Mouse (Mus musculus): ENCODE data around the gene Kansl1. TPM values are rescaled to one million over a fixed set of nuclear protein-coding genes. Genes with fewer than 3 reads are reported as not detected.

Gene Kansl1
- polyA plus RNA-seq (2012; rRNA removed), result 129 and 133 TPM in 2 replicates

- TF ChIP-seq POLR2A (IDR thresholded peaks at IDR 0.05; ENCODE audit: borderline replicate concordance, extremely low read depth, insufficient read depth, insufficient read length, poor library complexity, severe bottlenecking) (no peak), CTCF (IDR thresholded peaks at IDR 0.05; ENCODE audit: borderline replicate concordance, extremely low read depth, insufficient read depth, insufficient read length) (no peak)
- no peak for DNase-seq (ENCODE audit: low read depth)
Observed at GRCm38 (mm10) chr11:104468751-104469268, at the start of gene Kansl1. Gene Kansl1 (minus strand): TSS chr11:104468861.

- DNase-seq (ENCODE audit: low read depth), result no peak
- TF ChIP-seq CTCF (IDR thresholded peaks at IDR 0.05; ENCODE audit: borderline replicate concordance, extremely low read depth, insufficient read depth, insufficient read length) (no peak), POLR2A (IDR thresholded peaks at IDR 0.05; ENCODE audit: borderline replicate concordance, extremely low read depth, insufficient read depth, insufficient read length, poor library complexity, severe bottlenecking) (no peak)
Observed at GRCm38 (mm10) chr11:104512436-104512835, 43.8 kb upstream of the Kansl1 start.

GRCm38 (mm10) chr11:104510606-104511005 is 41.9 kb upstream of the Kansl1 start:
- TF ChIP-seq POLR2A (IDR thresholded peaks at IDR 0.05; ENCODE audit: borderline replicate concordance, extremely low read depth, insufficient read depth, insufficient read length, poor library complexity, severe bottlenecking), result no peak
- peak; percentile 51; the same call in 1 of the 2 replicates for TF ChIP-seq CTCF (IDR thresholded peaks at IDR 0.05; ENCODE audit: borderline replicate concordance, extremely low read depth, insufficient read depth, insufficient read length)

GRCm38 (mm10) chr11:104508455-104508854 is 39.8 kb upstream of the Kansl1 start:
- DNase-seq (ENCODE audit: low read depth), result no peak
- TF ChIP-seq POLR2A (IDR thresholded peaks at IDR 0.05; ENCODE audit: borderline replicate concordance, extremely low read depth, insufficient read depth, insufficient read length, poor library complexity, severe bottlenecking), result no peak
- peak; percentile 4; the same call in 1 of the 2 replicates for TF ChIP-seq CTCF (IDR thresholded peaks at IDR 0.05; ENCODE audit: borderline replicate concordance, extremely low read depth, insufficient read depth, insufficient read length)

More at GRCm38 (mm10) chr11:104510606-104511005, 41.9 kb upstream of the Kansl1 start:
- DNase-seq (ENCODE audit: low read depth), result peak; percentile 36

GRCm38 (mm10) chr11:104488292-104488691 is 19.6 kb upstream of the Kansl1 start:
- TF ChIP-seq POLR2A (IDR thresholded peaks at IDR 0.05; ENCODE audit: borderline replicate concordance, extremely low read depth, insufficient read depth, insufficient read length, poor library complexity, severe bottlenecking) (no peak), CTCF (IDR thresholded peaks at IDR 0.05; ENCODE audit: borderline replicate concordance, extremely low read depth, insufficient read depth, insufficient read length) (no peak)
- DNase-seq (ENCODE audit: low read depth), result no peak

- TF ChIP-seq POLR2A (IDR thresholded peaks at IDR 0.05; ENCODE audit: borderline replicate concordance, extremely low read depth, insufficient read depth, insufficient read length, poor library complexity, severe bottlenecking), result no peak
- TF ChIP-seq CTCF (IDR thresholded peaks at IDR 0.05; ENCODE audit: borderline replicate concordance, extremely low read depth, insufficient read depth, insufficient read length), result no peak
- no peak for DNase-seq (ENCODE audit: low read depth)
Observed at GRCm38 (mm10) chr11:104481971-104482370, 13.3 kb upstream of the Kansl1 start.

GRCm38 (mm10) chr11:104479505-104479904 is 10.8 kb upstream of the Kansl1 start:
- no peak for DNase-seq (ENCODE audit: low read depth)
- TF ChIP-seq POLR2A (IDR thresholded peaks at IDR 0.05; ENCODE audit: borderline replicate concordance, extremely low read depth, insufficient read depth, insufficient read length, poor library complexity, severe bottlenecking), result no peak
- TF ChIP-seq CTCF (IDR thresholded peaks at IDR 0.05; ENCODE audit: borderline replicate concordance, extremely low read depth, insufficient read depth, insufficient read length), result no peak

- peak; percentile 35; the same call in 1 of the 2 replicates for TF ChIP-seq POLR2A (IDR thresholded peaks at IDR 0.05; ENCODE audit: borderline replicate concordance, extremely low read depth, insufficient read depth, insufficient read length, poor library complexity, severe bottlenecking)
- TF ChIP-seq CTCF (IDR thresholded peaks at IDR 0.05; ENCODE audit: borderline replicate concordance, extremely low read depth, insufficient read depth, insufficient read length), result no peak
- peak; percentile 98 for DNase-seq (ENCODE audit: low read depth)
Observed at GRCm38 (mm10) chr11:104469371-104469835, 742 bp upstream of the Kansl1 start.

- no peak for DNase-seq (ENCODE audit: low read depth)
- TF ChIP-seq POLR2A (IDR thresholded peaks at IDR 0.05; ENCODE audit: borderline replicate concordance, extremely low read depth, insufficient read depth, insufficient read length, poor library complexity, severe bottlenecking), result no peak
Observed at GRCm38 (mm10) chr11:104467698-104468097, 963 bp downstream of the Kansl1 start.

GRCm38 (mm10) chr11:104461551-104461950 is 7.1 kb downstream of the Kansl1 start:
- DNase-seq (ENCODE audit: low read depth), result peak; percentile 89
- TF ChIP-seq CTCF (IDR thresholded peaks at IDR 0.05; ENCODE audit: borderline replicate concordance, extremely low read depth, insufficient read depth, insufficient read length) (no peak), POLR2A (IDR thresholded peaks at IDR 0.05; ENCODE audit: borderline replicate concordance, extremely low read depth, insufficient read depth, insufficient read length, poor library complexity, severe bottlenecking) (no peak)

GRCm38 (mm10) chr11:104459671-104460070 is 9.0 kb downstream of the Kansl1 start:
- TF ChIP-seq CTCF (IDR thresholded peaks at IDR 0.05; ENCODE audit: borderline replicate concordance, extremely low read depth, insufficient read depth, insufficient read length) (no peak), POLR2A (IDR thresholded peaks at IDR 0.05; ENCODE audit: borderline replicate concordance, extremely low read depth, insufficient read depth, insufficient read length, poor library complexity, severe bottlenecking) (no peak)
- no peak for DNase-seq (ENCODE audit: low read depth)

GRCm38 (mm10) chr11:104458507-104458906 is 10.2 kb downstream of the Kansl1 start:
- TF ChIP-seq CTCF (IDR thresholded peaks at IDR 0.05; ENCODE audit: borderline replicate concordance, extremely low read depth, insufficient read depth, insufficient read length), result no peak
- TF ChIP-seq POLR2A (IDR thresholded peaks at IDR 0.05; ENCODE audit: borderline replicate concordance, extremely low read depth, insufficient read depth, insufficient read length, poor library complexity, severe bottlenecking), result no peak
- no peak for DNase-seq (ENCODE audit: low read depth)

Measured in brain, embryonic 14.5 days (tissue).